Mouse (Mus musculus) cerebellum, adult 11-12 months (tissue): ENCODE results near the gene Gas2l2.

ENCODE experiments used
- DNase-seq: peaks from one replicate; pipeline ENCODE4 v3.0.0; 2022

The Gas2l2 gene

DNA sequence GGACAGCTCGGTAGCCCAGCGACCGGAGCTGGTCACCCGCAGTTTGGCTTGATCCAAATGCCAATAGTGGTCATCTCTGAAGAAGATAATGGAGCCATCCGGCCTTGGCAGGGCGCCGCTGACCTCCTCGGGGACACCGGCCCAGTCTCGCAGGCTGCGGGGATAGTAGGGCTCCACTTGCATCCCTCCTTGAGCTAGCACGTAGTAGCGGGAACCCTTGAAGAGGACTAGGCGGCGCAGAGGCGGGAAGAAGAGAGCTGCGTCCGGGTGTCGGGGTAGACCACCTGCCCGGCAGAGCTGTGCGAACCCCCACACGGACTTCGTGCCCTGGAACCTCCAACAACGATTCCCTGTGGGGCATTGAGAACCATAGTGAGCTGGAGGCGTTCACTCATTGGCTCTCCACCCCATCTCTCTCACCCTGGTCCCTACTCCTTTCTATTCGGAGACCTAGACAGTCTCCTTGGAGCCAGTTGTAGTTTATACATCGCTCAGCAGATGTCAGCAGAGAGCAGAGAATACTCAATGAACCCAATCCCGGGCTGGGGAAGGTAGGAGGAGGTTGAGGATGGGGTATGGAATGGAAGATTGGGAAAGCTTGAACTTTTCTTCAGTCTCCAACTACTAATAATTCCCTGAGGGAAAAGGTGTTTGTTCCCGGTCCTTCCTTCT lies 13.5 kb upstream of the Gas2l2 start:
- peak; percentile 75 for DNase-seq

DNA sequence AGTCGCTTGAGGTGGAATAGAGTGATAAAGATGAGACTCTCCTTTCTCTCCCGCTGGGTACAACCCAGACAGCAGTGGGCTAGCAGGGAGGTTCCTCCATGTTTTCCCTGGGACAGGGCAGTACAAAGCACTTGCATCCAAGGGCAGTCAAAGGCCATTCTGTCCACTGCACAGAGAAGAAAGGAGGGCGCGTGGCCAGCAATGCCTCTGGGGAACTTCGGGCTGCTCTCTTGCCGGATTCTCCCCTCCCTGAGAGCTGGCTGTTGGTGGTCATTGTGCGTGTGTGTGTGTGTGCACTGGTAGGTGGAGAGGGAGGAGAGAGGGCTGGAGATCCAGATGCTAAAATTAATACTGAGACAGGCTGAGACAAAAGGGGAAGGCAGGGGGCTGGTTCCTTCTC lies 12.0 kb upstream of the Gas2l2 start:
- DNase-seq = no peak

DNA sequence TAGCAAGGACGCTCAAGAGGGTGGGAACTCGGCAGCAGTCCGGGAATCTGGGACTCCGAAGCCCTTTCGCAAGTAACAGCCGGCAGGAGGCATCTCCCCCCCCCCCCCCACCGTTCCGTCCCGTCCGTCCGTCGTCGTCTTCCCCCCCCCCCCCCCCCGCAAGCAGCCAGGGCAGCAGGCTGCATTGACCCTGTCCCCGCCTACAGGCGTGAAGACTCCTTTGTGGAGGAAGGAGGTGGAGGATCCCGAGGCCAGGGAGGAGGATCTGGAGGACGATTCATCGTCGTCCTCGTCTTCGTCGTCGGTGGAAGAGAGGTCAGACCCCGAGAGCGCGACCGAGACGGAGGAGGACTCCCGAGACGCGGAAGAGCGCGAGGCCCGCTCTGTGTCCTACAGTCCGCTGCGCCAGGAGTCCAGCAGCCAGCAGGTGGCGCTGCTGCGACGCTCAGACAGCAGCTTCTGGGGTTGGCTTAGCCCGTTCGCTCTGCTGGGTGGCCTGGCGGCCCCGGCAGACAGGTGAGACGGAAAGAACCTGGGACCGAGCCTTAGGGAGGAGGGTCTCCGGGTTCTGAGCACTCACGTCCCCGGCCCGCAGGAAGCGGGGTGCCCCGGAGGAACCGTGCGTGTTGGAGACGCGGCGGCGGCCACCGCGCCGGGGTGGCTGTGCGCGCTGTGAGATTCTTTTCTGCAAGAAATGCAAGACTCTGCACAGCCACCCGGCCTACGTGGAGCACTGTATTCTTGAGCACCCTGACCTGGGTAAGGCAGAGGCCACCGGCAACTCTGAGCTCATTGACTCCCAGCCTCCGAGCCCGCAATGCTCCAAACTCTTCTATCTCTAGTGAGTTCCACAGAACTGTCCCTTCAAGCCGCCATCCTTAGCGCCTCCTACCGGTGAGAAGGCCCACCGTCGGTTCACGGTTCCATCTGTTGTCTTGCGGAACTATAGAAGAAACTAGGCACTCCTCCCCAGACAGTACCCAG lies 11.1 kb upstream of the Gas2l2 start:
- DNase-seq = peak; percentile 88

DNA sequence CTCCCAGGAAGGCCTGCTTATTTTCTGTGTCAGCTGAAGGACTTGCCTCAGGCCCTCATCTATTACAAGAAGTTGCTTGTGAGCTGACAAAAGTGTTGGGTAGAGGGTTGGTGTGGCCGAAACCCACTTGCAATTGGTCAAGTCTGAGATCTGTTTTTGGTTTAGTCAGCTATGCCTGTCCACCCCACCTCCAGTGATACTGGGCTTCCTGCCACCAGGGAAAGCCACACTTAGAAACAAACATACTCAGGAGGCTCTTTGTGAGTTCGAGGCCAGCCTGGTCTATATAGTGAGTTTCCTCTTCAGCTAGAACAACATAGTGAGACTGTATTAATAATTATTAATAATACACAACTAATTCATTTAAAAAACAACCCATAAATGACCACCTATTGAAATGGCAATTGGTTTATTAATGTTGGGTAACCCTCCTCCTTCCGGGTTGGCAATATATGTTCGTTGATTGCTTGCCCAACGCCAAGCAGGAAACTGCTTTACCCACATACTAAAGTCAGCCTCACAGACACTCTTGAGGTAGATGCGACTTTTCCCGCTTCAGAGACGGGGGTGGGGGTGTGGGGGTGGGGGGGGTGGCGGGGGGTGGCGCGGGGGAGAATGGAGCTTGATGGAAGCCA lies 10.3 kb upstream of the Gas2l2 start:
- no peak for DNase-seq

DNA sequence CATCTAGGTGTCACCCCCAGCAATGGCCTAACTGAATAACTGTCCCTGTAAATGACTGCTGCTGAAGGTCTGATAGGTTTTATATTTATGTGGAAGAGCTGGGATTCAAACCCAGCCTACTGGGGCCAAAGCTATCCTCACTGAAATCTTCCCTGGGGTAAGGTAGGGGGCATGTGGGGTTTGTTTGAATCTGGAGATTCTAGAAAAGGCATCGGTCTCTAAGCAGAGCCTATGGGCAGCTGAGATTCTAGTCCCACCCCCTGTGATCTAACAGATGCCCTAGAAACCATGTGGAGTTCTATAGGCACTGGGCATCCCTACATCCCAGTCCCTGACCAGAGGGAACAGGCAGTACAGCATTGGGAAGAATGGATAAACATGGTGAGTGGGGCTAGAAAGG lies 8.1 kb upstream of the Gas2l2 start, which contains the start of gene 1700020L24Rik:
TSS of gene 1700020L24Rik (plus strand) at position 301 of the 400 bp plus-strand sequence.
- no peak for DNase-seq

DNA sequence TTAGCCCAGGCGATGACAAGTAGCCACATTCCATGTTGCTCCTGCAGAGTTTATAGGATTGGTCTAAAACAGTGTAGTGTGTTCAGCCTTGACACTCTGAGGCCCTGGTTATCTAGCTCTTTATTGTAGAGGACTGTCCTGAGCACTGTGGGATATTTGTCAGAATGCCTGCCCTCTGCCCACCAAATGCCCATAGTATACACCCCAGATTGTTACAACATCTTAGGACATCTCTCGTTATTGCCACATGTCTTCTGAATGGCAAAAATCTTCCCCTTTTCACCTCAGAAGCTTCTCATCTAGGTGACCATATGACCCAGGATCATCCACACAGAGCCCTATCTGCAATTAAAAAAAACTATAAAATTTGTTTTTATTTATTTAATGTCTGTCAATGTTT lies 3.3 kb upstream of the Gas2l2 start:
- DNase-seq = no peak

DNA sequence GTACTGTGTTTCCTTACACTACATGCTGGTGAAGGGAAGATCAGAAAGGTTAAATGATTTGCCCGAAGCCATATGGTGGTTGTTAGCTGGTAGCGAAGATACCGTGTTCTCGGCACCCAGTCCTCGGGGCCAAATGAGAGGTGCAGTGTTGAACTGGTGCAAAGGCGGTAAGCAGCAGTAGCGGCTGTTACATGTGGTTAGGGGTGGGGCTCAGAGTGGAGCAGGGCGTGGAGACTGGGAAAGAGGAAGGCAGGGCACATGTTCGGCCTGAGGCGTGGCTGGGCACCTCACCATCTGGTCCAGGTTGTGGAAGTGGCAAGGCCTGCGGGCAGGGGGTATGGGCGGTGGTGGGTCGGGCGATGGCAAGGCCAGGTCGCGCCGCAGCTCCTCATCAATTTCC lies 2.3 kb downstream of the Gas2l2 start:
- DNase-seq = no peak

DNA sequence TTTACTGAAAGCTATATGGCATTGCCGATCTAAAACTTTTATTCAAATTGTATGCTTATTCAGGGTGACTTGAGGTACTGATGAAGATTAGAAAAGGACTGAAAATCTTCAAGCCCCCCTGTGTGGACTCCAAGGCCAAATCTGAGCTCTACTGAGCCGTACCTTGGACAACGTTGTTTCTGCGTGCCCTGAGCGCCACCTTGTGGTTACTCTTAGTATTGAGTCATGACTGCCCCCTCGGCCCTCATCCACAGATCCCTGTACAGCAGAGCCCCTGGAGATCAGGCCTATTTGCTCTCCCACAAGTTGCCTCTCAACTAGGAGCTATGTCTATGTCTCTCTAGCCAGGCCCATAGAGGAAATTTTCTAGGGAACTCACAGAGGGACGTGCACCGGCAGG lies 4.6 kb downstream of the Gas2l2 start:
- peak; percentile 65 for DNase-seq

DNA sequence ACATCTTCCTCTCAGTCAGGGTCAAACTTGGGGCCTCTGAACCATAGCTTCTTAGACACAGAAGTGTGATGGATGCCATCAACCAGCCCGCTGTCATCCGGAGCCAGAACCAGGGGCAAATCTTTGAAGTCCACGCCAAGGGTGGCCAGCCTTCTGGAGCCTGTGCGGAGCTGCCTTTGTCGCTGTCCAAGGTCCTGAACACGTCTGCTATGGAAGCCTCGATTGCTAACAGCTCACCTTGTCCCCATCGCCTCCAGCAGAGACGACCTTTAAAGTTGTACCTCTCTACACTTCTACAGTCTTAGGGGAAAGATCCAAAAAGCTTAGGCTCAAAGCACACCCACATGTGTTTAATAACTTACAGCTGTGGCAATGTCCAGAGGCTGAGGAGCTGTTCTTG lies 8.0 kb downstream of the Gas2l2 start:
- no peak for DNase-seq

DNA sequence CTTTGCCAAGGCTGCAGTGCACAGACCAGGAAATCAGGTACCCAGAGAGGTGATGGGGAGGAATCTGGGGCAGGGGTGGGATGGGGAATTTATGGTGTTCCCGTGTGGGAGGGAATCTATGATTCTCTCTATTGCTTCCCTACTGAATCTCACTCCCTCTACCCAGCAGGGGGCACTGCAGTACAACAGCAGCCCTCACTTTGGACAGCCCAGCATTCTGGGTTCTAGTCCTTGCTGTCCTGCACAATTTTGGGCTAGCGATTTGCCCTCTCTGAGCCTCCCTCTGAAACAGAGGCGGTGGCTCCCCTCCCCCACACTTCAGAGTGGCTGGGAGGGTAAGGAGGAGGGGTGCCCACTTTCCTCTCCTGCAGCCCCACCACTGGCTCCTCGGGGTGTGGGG lies 8.9 kb downstream of the Gas2l2 start:
- DNase-seq = no peak

DNA sequence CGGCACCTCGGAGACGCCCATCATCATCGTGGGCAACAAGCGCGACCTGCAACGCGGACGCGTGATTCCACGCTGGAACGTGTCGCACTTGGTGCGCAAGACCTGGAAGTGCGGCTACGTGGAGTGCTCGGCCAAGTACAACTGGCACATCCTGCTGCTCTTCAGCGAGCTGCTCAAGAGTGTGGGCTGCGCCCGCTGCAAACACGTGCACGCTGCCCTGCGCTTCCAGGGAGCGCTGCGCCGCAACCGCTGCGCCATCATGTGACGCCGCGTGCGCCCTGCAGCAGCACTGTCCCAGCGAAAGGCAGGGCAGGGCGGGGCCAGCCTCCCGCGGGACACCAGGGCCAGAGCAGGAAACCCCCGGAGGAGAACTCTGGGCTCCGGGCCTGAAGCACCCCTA lies 10.7 kb downstream of the Gas2l2 start:
- DNase-seq = peak; percentile 56

DNA sequence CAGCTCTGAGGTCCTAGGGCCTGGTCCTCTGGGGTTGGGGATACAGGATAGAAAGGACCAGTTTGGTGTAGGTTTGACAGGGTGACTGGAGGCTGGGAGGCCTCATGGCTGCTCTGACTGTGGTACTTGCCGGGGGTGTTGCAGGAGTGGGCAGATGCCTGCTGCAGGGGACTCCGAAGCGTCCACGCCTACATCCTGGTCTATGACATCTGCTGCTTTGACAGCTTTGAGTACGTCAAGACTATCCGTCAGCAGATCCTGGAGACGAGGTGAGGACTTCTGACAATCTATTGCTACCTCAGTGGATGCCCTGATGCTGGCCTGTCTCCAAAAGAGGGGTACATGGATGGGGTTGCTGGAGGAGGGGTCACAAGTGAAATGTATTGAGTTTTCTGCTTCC lies 11.5 kb downstream of the Gas2l2 start:
- DNase-seq = no peak

DNA sequence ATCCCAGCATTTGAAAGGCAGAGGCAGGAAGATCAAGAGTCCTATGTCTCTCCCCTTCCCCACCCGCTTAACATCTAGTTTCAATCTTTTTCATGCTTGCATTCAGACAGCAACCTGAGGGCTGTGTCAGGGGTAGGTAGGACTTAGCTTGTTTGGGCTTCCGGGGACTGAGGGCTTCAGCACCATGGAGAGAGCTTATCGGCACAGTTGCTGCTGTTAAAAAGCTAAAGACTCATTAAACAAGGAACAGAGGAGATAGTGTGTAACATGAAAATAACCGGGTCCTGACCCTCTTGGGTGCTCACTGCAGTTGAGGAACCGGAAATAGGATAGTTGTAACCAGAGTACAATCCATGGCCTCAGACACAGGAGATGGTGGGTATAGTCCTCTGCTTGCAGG lies 12.2 kb downstream of the Gas2l2 start:
- DNase-seq = no peak

DNA sequence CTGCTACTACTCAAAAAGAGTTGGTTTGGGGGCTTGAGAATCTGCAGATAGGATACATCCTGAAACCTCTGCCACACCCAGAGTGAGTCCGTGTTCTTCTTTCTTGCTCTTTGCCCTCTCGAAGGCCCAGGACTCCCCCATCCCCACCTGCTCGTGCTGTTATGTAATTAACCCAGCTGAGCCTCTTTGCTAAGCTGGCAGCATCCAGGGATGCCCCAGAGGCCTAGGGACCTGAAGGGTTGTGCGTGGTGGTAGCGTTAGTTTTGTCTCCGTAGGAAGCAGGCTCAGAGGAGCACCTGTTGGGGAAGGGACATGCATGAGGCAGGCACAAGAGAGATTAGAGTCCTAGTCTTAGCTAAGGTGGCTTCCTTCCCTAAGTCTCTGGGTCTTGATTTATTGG lies 18.7 kb downstream of the Gas2l2 start:
- DNase-seq = no peak

DNA sequence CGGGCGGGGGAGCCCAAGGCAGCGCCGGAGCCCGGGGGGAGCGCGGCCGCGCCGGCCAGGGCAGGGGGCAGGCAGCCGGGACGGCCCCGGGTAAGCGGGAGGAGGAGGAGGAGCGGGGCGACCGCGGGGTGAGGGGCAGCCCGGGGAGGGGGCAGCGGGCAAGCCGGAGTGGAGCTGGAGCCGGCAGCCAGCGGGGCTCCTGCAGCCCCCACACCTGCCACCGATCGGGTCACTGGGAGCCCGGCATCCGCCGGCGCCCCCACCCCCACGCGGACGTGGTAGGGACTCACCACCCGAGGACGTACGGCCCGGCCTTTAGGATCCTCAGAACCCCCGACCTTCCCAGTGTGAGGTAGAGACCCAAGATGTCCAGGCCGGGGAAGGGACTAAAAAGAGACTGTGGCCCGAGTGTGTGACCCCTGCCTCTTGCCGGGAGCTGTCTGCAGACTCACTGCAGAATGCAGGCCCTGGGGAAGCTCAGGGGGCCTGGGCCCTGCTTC lies 19.4 kb downstream of the Gas2l2 start:
- peak; percentile 47 for DNase-seq

DNA sequence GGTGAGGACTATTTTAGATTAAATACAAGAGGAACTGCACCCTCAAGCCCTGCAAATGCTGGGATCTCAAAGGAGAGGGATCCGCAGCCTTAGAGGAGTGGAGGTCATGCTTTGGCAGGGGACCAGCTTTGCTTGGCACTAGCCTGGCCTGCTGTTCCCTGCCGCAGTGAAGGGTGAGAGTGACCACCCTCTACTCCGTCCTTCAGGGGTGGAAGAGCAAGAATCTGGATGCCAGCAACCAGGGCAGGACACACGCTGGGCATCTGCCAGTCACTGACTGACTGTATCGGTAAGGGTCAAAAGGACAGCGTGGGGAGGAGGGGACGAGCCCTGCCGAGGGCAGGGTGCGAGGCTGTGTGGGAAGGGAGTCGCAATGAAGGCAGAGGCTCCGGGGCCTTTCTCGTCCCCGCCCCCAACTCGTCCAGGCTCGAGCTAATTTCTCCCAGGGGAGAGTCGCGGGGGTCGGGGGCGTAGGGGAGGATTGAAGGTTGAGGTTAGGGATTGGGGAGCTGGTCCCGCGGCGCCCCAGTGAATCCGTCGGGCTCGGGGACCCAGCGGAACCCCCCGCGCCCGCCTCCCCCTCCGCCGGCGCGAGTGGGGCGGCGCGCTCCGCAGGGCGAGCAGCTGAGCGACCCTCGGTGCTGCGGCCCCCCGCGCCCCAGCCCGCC lies 20.0 kb downstream of the Gas2l2 start, which contains the start of gene Rasl10b:
TSS of gene Rasl10b (plus strand) at position 51 of the 668 bp plus-strand sequence.
- DNase-seq = peak; percentile 73

DNA sequence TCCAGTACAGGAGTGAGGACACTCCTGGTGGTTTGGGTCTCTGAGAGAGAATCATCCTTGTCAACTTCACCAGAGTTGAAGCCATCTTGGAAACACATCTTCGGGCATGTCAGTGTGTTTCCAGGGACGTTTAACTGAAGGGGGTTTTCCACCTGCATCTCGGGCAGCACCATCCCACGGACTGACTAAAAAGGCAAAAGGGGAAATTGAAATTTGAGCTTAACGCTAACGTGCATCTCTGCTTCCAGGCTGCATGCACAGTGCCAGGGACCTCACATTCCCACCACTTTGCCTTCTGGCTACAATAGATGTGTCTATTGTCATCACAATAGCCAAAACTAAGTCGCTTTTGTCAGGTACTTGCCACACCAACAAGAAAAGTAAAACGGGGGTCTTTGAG lies 21.0 kb downstream of the Gas2l2 start:
- DNase-seq = no peak

DNA sequence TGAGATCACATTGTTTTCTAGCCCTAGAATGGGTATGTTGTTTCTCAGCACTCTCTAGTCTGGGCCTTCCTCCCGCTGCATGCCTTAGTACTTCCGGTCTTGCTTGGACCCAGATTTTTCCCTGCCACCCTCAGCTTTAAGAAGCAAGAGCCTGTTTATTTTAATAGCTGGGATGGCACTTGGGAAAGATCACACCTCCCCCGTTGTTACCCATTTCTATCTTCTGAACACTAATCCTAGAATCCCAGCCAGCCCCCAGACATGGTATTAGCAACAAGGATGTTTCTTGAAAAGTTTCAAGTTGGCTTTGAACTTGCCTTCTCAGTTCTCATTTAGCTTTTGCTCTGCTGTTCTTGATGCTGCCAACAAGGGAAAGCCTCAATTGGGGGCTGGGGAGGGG lies 22.9 kb downstream of the Gas2l2 start:
- DNase-seq = no peak

DNA sequence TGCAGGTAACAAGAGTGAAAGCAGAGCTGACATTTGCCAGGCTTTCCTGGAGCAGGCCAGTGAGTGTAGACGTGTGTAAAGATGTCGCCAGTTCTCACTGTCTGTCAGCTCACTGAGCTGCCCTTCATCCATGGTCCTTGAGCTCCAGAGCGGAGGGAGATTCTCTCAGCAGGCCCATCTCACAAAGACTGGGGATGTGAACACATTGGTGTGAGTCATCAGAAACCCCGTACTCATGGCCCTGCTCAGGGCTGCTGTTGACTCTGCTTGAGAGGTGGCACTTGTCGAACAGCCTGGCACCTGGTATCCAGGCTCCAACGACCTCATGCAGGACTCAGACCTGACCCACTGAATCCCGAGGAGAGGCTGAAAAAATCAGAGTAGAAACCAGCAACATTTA lies 25.5 kb downstream of the Gas2l2 start:
- no peak for DNase-seq

DNA sequence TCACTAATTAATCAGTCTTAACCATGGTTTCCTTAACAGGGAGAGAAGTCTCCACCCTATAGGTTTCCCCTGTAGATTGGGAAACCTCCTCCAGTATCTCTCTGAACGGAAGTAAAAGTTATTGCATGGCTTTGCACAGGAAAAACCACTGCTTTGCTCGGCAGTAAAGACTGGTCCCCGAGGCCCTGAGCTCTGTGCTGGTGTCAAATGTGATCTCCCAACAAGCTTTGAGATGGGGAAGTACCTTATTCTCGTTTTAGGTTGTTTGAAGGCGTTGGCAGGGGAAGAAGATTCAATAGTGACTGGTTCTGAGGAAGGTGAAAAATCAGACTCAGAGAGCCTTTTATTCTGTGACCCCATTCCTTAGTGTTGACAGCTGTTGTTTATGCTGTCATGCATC lies 30.5 kb downstream of the Gas2l2 start:
- no peak for DNase-seq

DNA sequence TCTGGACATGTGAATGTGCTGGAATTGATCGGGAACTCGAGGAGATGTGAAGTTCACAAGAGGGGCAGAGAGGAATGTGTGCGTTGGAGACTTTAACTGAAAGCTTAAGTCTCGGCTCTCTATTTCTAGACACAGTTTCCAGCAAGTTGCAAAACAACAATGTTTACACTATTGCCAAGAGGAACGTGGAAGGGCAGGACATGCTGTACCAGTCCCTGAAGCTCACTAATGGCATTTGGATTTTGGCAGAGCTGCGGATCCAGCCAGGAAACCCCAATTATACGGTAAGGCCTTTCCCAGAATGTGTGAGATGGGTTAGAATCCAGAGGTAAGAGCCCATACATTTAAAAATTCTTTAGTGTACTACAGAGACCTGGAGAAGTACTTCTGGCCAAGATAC lies 31.6 kb downstream of the Gas2l2 start:
- no peak for DNase-seq

DNA sequence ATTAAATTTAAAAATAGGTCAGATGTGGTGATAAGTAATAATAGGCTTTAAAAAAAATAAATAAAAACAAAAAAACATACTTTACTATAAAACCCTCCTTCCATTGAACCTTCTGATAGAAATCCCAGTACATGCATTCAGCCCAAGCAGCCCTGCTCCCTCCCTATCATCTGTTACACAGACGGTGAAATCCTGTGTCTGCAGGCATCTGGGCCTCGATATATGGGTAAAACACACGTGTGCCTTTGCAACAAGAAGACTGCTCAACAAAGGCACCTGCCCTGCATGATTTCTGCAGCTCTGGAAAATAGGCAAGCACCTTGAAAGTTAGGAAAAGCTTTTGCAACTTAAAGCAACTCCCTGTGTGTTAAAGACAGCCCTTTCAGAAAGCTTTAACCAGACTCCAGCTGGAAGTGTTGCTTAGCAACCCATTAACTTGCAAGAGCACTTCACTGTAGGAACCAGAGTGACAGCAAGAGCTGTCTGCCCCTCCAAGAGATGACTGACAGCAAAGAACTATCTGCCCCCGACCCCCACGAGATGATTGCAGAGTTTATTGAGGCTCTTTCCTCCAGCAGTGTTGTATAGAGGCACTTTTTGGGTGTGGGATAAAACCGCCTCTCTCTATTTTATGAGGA lies 34.3 kb downstream of the Gas2l2 start:
- DNase-seq = no peak
